Comparison of ENCODE assay signal across 8 mouse cellular contexts in genomic region chr12:111812611-111813010, GRCm38 (mm10). TPM values are rescaled to one million over a fixed set of nuclear protein-coding genes. Genes with fewer than 3 reads are reported as not detected.
DNase-seq lines count a peak whose midpoint lies in the region; ATAC-seq and TF ChIP-seq lines count a peak whose summit lies in the region.

No protein-coding gene starts in this region.

- ATAC-seq in forebrain, embryonic 15.5 days (replicated peaks), result no peak
- no peak for ATAC-seq in liver, embryonic 15.5 days (ENCODE audit: insufficient read depth)

- peak overlapping the region; percentile 67; the same call in 1 of the 2 replicates for H3K9ac ChIP-seq in ES-Bruce4 (ENCODE audit: low read depth, poor library complexity, severe bottlenecking)
- peak overlapping the region; percentile 50; the same call in 1 of the 2 replicates for H3K9ac ChIP-seq in forebrain, embryonic 15.5 days (replicated peaks)
- H3K9ac ChIP-seq in liver, embryonic 15.5 days, result peak overlapping the region; percentile 71

- peak; percentile 61 for DNase-seq in cerebellum, adult 9-11 months
- DNase-seq in cerebellum, adult 9-10 months, result no peak
- no peak for DNase-seq in left cerebral cortex, adult 18-20 months (ENCODE audit: low spot score in 2 of 2)
- no peak for DNase-seq in B cell, adult 2 months
- no peak for DNase-seq in natural killer cell, adult 2 months (ENCODE audit: low spot score in 2 of 2)

- WGBS in forebrain, embryonic 15.5 days, result 69% methylated on average over 12 of the region's 12 CpGs
- 70% methylated on average over 12 of the region's 12 CpGs for WGBS in liver, embryonic 15.5 days (ENCODE audit: insufficient replicate concordance)

- TF ChIP-seq POLR2A in ES-Bruce4 (IDR thresholded peaks at IDR 0.05; ENCODE audit: insufficient read depth, low read length), result no peak

- H3K36me3 ChIP-seq in ES-Bruce4 (ENCODE audit: control insufficient read depth, insufficient read depth, low read length, poor library complexity, severe bottlenecking), result no peaks in the 10 kb centered on the region
- H3K36me3 ChIP-seq in forebrain, embryonic 15.5 days, result peaks cover 11% of the 10 kb centered on the region; the same call in 1 of the 2 replicates
- H3K36me3 ChIP-seq in liver, embryonic 15.5 days (replicated peaks), result peaks cover 21% of the 10 kb centered on the region

- no peak overlapping the region for H3K27ac ChIP-seq in ES-Bruce4 (ENCODE audit: insufficient read depth, low read length)
- H3K27ac ChIP-seq in forebrain, embryonic 15.5 days (replicated peaks), result no peak overlapping the region
- peak overlapping the region; percentile 64; the same call in 1 of the 2 replicates for H3K27ac ChIP-seq in liver, embryonic 15.5 days (replicated peaks)

- H3K4me1 ChIP-seq in ES-Bruce4 (ENCODE audit: control insufficient read depth, insufficient read depth, low read length), result no peaks in the 10 kb centered on the region
- H3K4me1 ChIP-seq in forebrain, embryonic 15.5 days, result peaks cover 44% of the 10 kb centered on the region
- H3K4me1 ChIP-seq in liver, embryonic 15.5 days (replicated peaks), result peaks cover 80% of the 10 kb centered on the region

- H3K27me3 ChIP-seq in ES-Bruce4 (ENCODE audit: control insufficient read depth, insufficient read depth, low read length, poor library complexity, severe bottlenecking), result no peaks in the 10 kb centered on the region
- H3K27me3 ChIP-seq in forebrain, embryonic 15.5 days, result no peaks in the 10 kb centered on the region
- no peaks in the 10 kb centered on the region for H3K27me3 ChIP-seq in liver, embryonic 15.5 days

- H3K9me3 ChIP-seq in ES-Bruce4 (replicated peaks; ENCODE audit: control insufficient read depth, insufficient read depth, low read length, poor library complexity, severe bottlenecking), result no peaks in the 10 kb centered on the region
- H3K9me3 ChIP-seq in forebrain, embryonic 15.5 days, result no peaks in the 10 kb centered on the region
- no peaks in the 10 kb centered on the region for H3K9me3 ChIP-seq in liver, embryonic 15.5 days (replicated peaks)

- peak overlapping the region; percentile 92 for H3K4me3 ChIP-seq in ES-Bruce4 (ENCODE audit: low read depth, low read length)
- H3K4me3 ChIP-seq in forebrain, embryonic 15.5 days, result peak overlapping the region; percentile 93
- H3K4me3 ChIP-seq in liver, embryonic 15.5 days (replicated peaks), result peak overlapping the region; percentile 77

- TF ChIP-seq CTCF in ES-Bruce4 (IDR thresholded peaks at IDR 0.05; ENCODE audit: low read depth, low read length), result no peak

- no peak for TF ChIP-seq EP300 in ES-Bruce4 (IDR thresholded peaks at IDR 0.05; ENCODE audit: insufficient read depth, low read depth, low read length)

- 0 out of 2 replicates have a peak overlapping the region, but pooled peaks have one; percentile 70 for H3K4me2 ChIP-seq in forebrain, embryonic 15.5 days (replicated peaks)
- H3K4me2 ChIP-seq in liver, embryonic 15.5 days, result peak overlapping the region; percentile 73

RNA-seq across cellular contexts. Expression of gene Xrcc3, which starts 1.1 kb away (rescaled TPM):
- polyA plus RNA-seq in ES-Bruce4 (2011; ENCODE audit: insufficient read depth, insufficient read length, low read depth, missing spikeins), result 13.9 and 14.3 TPM in 2 replicates
- 4.5 and 4.8 TPM in 2 replicates for polyA plus RNA-seq in forebrain, embryonic 15.5 days (2015; fragmentation: Nextera tagmentation; extraction: Ambion mirVana)
- polyA plus RNA-seq in liver, embryonic 15.5 days (2015; fragmentation: Nextera tagmentation; extraction: Ambion mirVana), result 5.1 and 5.7 TPM in 2 replicates
- total RNA-seq in left cerebral cortex, adult 18-20 months (2021), result 1 to 10 TPM; 3.6 to 4.9 TPM

RNA-seq across cellular contexts. Expression of gene Zfyve21, which starts 1.4 kb away (rescaled TPM):
- polyA plus RNA-seq in ES-Bruce4 (2011; ENCODE audit: insufficient read depth, insufficient read length, low read depth, missing spikeins), result 36.0 and 37.0 TPM in 2 replicates
- polyA plus RNA-seq in forebrain, embryonic 15.5 days (2015; fragmentation: Nextera tagmentation; extraction: Ambion mirVana), result 39.0 and 41.7 TPM in 2 replicates
- 64.4 and 78.6 TPM in 2 replicates for polyA plus RNA-seq in liver, embryonic 15.5 days (2015; fragmentation: Nextera tagmentation; extraction: Ambion mirVana)
- total RNA-seq in left cerebral cortex, adult 18-20 months (2021), result 10 to 100 TPM; 20.7 to 21.1 TPM

RNA-seq across cellular contexts. Expression of gene Klc1, which starts 54.0 kb away (rescaled TPM):
- 92.2 and 92.5 TPM in 2 replicates for polyA plus RNA-seq in ES-Bruce4 (2011; ENCODE audit: insufficient read depth, insufficient read length, low read depth, missing spikeins)
- polyA plus RNA-seq in forebrain, embryonic 15.5 days (2015; fragmentation: Nextera tagmentation; extraction: Ambion mirVana), result 430 and 440 TPM in 2 replicates
- polyA plus RNA-seq in liver, embryonic 15.5 days (2015; fragmentation: Nextera tagmentation; extraction: Ambion mirVana), result 18.1 and 18.3 TPM in 2 replicates
- total RNA-seq in left cerebral cortex, adult 18-20 months (2021), result 100 to 1,000 TPM; 794 to 814 TPM
